Mouse (Mus musculus) stomach, postnatal 0 days (tissue): ENCODE measurements around the gene Ovol3.

Source experiments
- CTCF ChIP-seq: IDR thresholded peaks from 2 replicates; pipeline ENCODE4 v1.5.1; 2016; ENCODE audit warnings: antibody characterized with exemption, low read depth, mild to moderate bottlenecking, moderate library complexity
- EP300 ChIP-seq: optimal IDR thresholded peaks from 2 replicates; pipeline ENCODE3; 2016; ENCODE audit warnings: antibody characterized with exemption

DNA sequence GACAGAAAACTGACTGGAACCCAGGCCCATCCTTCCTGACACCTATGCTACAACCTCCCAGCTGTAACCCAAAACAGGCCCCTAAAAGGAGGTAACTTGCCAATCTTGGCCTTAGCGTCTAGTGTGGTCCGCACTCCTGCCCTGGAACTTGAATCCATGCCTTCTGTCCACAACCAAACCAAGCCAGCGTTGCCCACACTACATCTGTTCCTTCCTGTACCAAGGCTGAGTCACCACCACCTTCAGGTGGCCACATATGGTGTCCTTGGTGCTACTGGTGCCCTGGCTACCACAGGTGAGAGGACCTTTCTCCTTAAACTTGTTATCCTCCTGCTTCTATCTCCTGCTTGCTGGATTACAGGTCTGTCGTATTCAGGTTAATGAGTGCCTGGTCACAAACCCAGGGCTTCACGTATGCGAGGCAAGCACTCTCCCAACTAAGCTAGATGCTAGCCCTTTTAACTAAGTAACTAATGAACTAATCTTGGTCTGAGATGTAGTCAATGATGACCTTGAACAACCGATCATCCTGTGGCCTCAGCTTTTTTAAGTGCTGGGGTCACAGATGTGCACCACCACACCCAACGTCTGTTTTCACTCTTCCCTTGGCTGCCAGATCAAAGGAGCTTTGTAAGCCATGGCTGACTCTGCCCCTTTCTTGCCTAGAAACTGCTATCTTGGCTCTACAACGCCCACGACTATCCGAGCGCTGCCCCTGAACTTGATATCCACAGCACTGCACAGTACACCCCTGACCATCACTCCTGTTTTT, 47.0 kb downstream of the Ovol3 start:
- TF ChIP-seq CTCF (no peak), EP300 (no peak)
